8 mouse cellular contexts compared by ENCODE assay signal in genomic region chr10:128211390-128212108, GRCm38 (mm10). TPM values are rescaled to one million over a fixed set of nuclear protein-coding genes. Genes with fewer than 3 reads are reported as not detected.
DNase-seq lines count a peak whose midpoint lies in the region; ATAC-seq and TF ChIP-seq lines count a peak whose summit lies in the region.

Gene Spryd4, minus strand, starts transcription at chr10:128211807.

- peak; percentile 64 for TF ChIP-seq CTCF in stomach, postnatal 0 days (IDR thresholded peaks at IDR 0.05; ENCODE audit: low read depth)

- H3K27ac ChIP-seq in brown adipose tissue, adult 24 weeks (replicated peaks; ENCODE audit: low read depth, low read length): peak within 1 kb of the TSS; percentile 59
- peak within 1 kb of the TSS; percentile 10 to 39; a peak in 3 of 4 replicates for H3K27ac ChIP-seq in heart, embryonic 14.5 days (replicated peaks in 1 of 2; ENCODE audit: control insufficient read depth in 1 of 2, insufficient read depth in 1 of 2, low read depth in 2 of 2, low read length in 2 of 2)
- peak within 1 kb of the TSS; percentile 71 for H3K27ac ChIP-seq in liver, embryonic 13.5 days
- H3K27ac ChIP-seq in stomach, postnatal 0 days (replicated peaks): peak within 1 kb of the TSS; percentile 30; the same call in 1 of the 2 replicates

- TF ChIP-seq EP300 in stomach, postnatal 0 days (optimal IDR thresholded peaks at IDR 0.05): no peak

- H3K9ac ChIP-seq in heart, embryonic 14.5 days (ENCODE audit: low read length): peak within 1 kb of the TSS; percentile 84
- H3K9ac ChIP-seq in liver, embryonic 13.5 days: peak within 1 kb of the TSS; percentile 79
- peak within 1 kb of the TSS; percentile 68 for H3K9ac ChIP-seq in stomach, postnatal 0 days (ENCODE audit: low read length)

- H3K4me3 ChIP-seq in brown adipose tissue, adult 24 weeks (ENCODE audit: insufficient read depth, low read depth, low read length): peak within 1 kb of the TSS; percentile 83
- peak within 1 kb of the TSS; percentile 82 to 86 for H3K4me3 ChIP-seq in heart, embryonic 14.5 days (ENCODE audit: control insufficient read depth in 1 of 2, insufficient read depth in 1 of 2, low read depth in 1 of 2, low read length in 2 of 2)
- peak within 1 kb of the TSS; percentile 73 for H3K4me3 ChIP-seq in liver, embryonic 13.5 days (replicated peaks)
- peak within 1 kb of the TSS; percentile 69 for H3K4me3 ChIP-seq in stomach, postnatal 0 days (ENCODE audit: low read depth, low read length)

- H3K4me2 ChIP-seq in heart, embryonic 14.5 days (ENCODE audit: low read length): peak within 1 kb of the TSS; percentile 86
- H3K4me2 ChIP-seq in liver, embryonic 13.5 days: peak within 1 kb of the TSS; percentile 97
- peak within 1 kb of the TSS; percentile 92 for H3K4me2 ChIP-seq in stomach, postnatal 0 days (replicated peaks; ENCODE audit: low read depth)

- H3K36me3 ChIP-seq in heart, embryonic 14.5 days (ENCODE audit: control insufficient read depth, insufficient read depth, low read length): peaks cover 14% of the 10 kb centered on the region; the same call in 1 of the 2 replicates
- H3K36me3 ChIP-seq in liver, embryonic 13.5 days: peaks cover 16% of the 10 kb centered on the region; the same call in 1 of the 2 replicates
- H3K36me3 ChIP-seq in stomach, postnatal 0 days (ENCODE audit: control insufficient read depth, insufficient read depth, low read length): 0 out of 2 replicates have a peak, but pooled peaks cover 2% of the 10 kb centered on the region

- no peaks in the 10 kb centered on the region for H3K27me3 ChIP-seq in heart, embryonic 14.5 days (ENCODE audit: control insufficient read depth, insufficient read depth, low read length)
- peaks cover 3% of the 10 kb centered on the region; the same call in 1 of the 2 replicates for H3K27me3 ChIP-seq in liver, embryonic 13.5 days
- no peaks in the 10 kb centered on the region for H3K27me3 ChIP-seq in stomach, postnatal 0 days (ENCODE audit: control insufficient read depth, insufficient read depth, low read length)

- WGBS in heart, embryonic 14.5 days: under 1% methylated on average over 30 of the region's 30 CpGs
- under 1% methylated on average over 30 of the region's 30 CpGs for WGBS in liver, embryonic 13.5 days (ENCODE audit: insufficient replicate concordance)
- WGBS in stomach, postnatal 0 days: under 1% methylated on average over 30 of the region's 30 CpGs

- peak; percentile 90 for ATAC-seq in heart, embryonic 14.5 days (ENCODE audit: insufficient number of reproducible peaks, insufficient read depth, low FRiP score, low read depth)
- peak; percentile 85 for ATAC-seq in liver, embryonic 13.5 days (ENCODE audit: low read depth)
- ATAC-seq in stomach, postnatal 0 days (ENCODE audit: low FRiP score, low TSS enrichment): peak; percentile 94

- no peaks in the 10 kb centered on the region for H3K9me3 ChIP-seq in heart, embryonic 14.5 days (ENCODE audit: control insufficient read depth, low read length)
- H3K9me3 ChIP-seq in liver, embryonic 13.5 days (replicated peaks): no peaks in the 10 kb centered on the region
- no peaks in the 10 kb centered on the region for H3K9me3 ChIP-seq in stomach, postnatal 0 days (ENCODE audit: control insufficient read depth, low read length)

- peak; percentile 95 for DNase-seq in CD4-positive, CD25-positive, alpha-beta regulatory T cell, adult 2 months (ENCODE audit: low read depth, low spot score)
- DNase-seq in fibroblast of lung, adult 2 months (ENCODE audit: low read depth): peak; percentile 76
- DNase-seq in kidney, postnatal 14 days: peak; percentile 94
- DNase-seq in liver, embryonic 13.5 days: peak; percentile 85
- DNase-seq in neural tube, embryonic 10.5 days (ENCODE audit: extremely low spot score, low spot score): peak; percentile 90
- peak; percentile 93 for DNase-seq in stomach, postnatal 0 days (ENCODE audit: low spot score)

- H3K4me1 ChIP-seq in brown adipose tissue, adult 24 weeks (ENCODE audit: control insufficient read depth, insufficient read depth, insufficient read length, low read length): no peaks in the 10 kb centered on the region
- H3K4me1 ChIP-seq in heart, embryonic 14.5 days (ENCODE audit: control insufficient read depth in 2 of 2, insufficient read depth in 2 of 2, low read length in 2 of 2): peaks cover 5 to 12% of the 10 kb centered on the region in 2 experiments
- peaks cover 29% of the 10 kb centered on the region for H3K4me1 ChIP-seq in liver, embryonic 13.5 days (replicated peaks)
- peaks cover 6% of the 10 kb centered on the region; the same call in 1 of the 2 replicates for H3K4me1 ChIP-seq in stomach, postnatal 0 days (replicated peaks; ENCODE audit: control insufficient read depth, insufficient read depth)

RNA-seq across cellular contexts. Expression of gene Spryd4, which starts in this region (rescaled TPM):
- 7.8 and 10.0 TPM in 2 replicates for polyA plus RNA-seq in brown adipose tissue, adult 24 weeks (2012; ENCODE audit: insufficient read depth, insufficient read length, missing spikeins)
- 44.2 and 47.6 TPM in 2 replicates for polyA plus RNA-seq in heart, embryonic 14.5 days (2014; fragmentation: Nextera tagmentation; extraction: Ambion mirVana)
- polyA plus RNA-seq in liver, embryonic 13.5 days (2015; fragmentation: Nextera tagmentation; extraction: Ambion mirVana): 24.1 and 24.7 TPM in 2 replicates
- 25.6 and 26.1 TPM in 2 replicates for polyA plus RNA-seq in stomach, postnatal 0 days (2015; fragmentation: Nextera tagmentation; extraction: Ambion mirVana)

Comparison
In these comparisons a context has a peak if more than half of its experiments do, and no peak if none do; other contexts are left out.
1. Peak in every context shown above with its lines: DNase-seq, ATAC-seq, H3K4me3 ChIP-seq and H3K27ac ChIP-seq.